Mouse (Mus musculus) small intestine, adult 2 months (tissue): Measurements from ENCODE around the gene Hebp2. TPM values are rescaled to one million over a fixed set of nuclear protein-coding genes. Genes with fewer than 3 reads are reported as not detected.

ENCODE experiments used
- H3K27ac ChIP-seq: fragments of 200-500 bp; 2 replicates; pipeline ENCODE4 v1.5.1; 2012; ENCODE audit warnings: low read depth, low read length, control low read depth, inconsistent platforms; ENCODE audit not compliant: insufficient read depth
- H3K27me3 ChIP-seq: fragments of 200-500 bp; 2 replicates; pipeline ENCODE4 v1.6.1; 2012; ENCODE audit warnings: mild to moderate bottlenecking, moderate library complexity, low read length, inconsistent platforms; ENCODE audit not compliant: control insufficient read depth, insufficient read depth
- H3K36me3 ChIP-seq: fragments of 200-500 bp; 2 replicates; pipeline ENCODE4 v1.6.1; 2012; ENCODE audit warnings: mild to moderate bottlenecking, low read length, control low read depth, inconsistent platforms; ENCODE audit not compliant: control insufficient read depth, insufficient read depth
- H3K4me1 ChIP-seq: fragments of 200-500 bp; 2 replicates; pipeline ENCODE4 v1.6.1; 2012; ENCODE audit warnings: low read length, inconsistent platforms, mixed read lengths; ENCODE audit not compliant: control insufficient read depth, insufficient read depth, insufficient read length
- H3K4me3 ChIP-seq: fragments of 200-500 bp; 2 replicates; pipeline ENCODE4 v1.5.1; 2012; ENCODE audit warnings: low read depth, mild to moderate bottlenecking, control low read depth, inconsistent platforms, low read length, moderate library complexity
- CTCF ChIP-seq: fragments of 200-500 bp; IDR thresholded peaks from 2 replicates; pipeline ENCODE4 v1.5.1; 2012; ENCODE audit warnings: low read depth, mild to moderate bottlenecking, control low read depth, inconsistent platforms, low read length, moderate library complexity, mixed read lengths; ENCODE audit not compliant: insufficient replicate concordance, insufficient read length; ENCODE audit errors: extremely low read depth
- POLR2A ChIP-seq: fragments of 200-500 bp; IDR thresholded peaks from 2 replicates; pipeline ENCODE4 v1.6.1; 2012; ENCODE audit warnings: low read depth, mild to moderate bottlenecking, control low read depth, inconsistent platforms, low read length, moderate library complexity
- WGBS: fragments of 180-500 bp; shearing (Covaris S2); methylation state at CpG from one replicate; pipeline ENCODE4 v1.1.7; 2018; 5-methylcytosine and 5-hydroxymethylcytosine counted together
- polyA plus RNA-seq: library from polyadenylated mRNA; depleted of rRNA; stranded (reverse); fragments of >200 nt; gene quantifications from 2 replicates; pipeline ENCODE4 v1.2.3, GENCODE M21; 2012; rRNA removed

Gene Hebp2
- polyA plus RNA-seq, 1 experiment: 0.23 TPM

DNA sequence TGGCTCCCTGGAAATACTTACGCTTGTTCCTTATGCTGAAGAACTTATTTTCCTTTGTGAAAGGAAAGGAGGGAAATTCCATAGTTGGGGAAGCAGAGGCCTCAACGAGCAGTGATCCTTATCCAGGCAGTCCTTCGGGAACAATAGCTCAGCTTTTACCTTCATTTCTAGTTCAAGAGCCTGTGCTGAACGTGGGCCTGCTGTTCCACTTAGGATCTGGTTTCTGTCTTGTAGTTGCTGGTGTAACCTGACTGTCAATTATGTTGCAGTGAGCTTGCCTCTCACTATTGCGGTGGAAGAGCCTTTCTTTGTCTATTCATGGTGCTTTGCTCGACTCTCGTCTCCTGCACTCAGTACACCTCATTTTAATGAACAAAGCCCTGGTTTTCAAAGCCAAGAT lies 51.6 kb downstream of the Hebp2 start:
- H3K36me3 ChIP-seq: peaks cover 18% of the 10 kb centered on the region
- no peak for TF ChIP-seq CTCF
- no peak for TF ChIP-seq POLR2A
- peaks cover 3% of the 10 kb centered on the region; the same call in 1 of the 2 replicates for H3K4me1 ChIP-seq
- H3K4me3 ChIP-seq: no peak overlapping the region
- no peak overlapping the region for H3K27ac ChIP-seq
- WGBS: 67% methylated on average over 7 of the region's 7 CpGs
- no peaks in the 10 kb centered on the region for H3K27me3 ChIP-seq

GRCm38 (mm10) chr10:18493010-18493894 lies 52.6 kb downstream of the Hebp2 start:
- Histone ChIP-seq H3K4me3 (no peak overlapping the region), H3K36me3 (peaks cover 13% of the 10 kb centered on the region), H3K27me3 (no peaks in the 10 kb centered on the region), H3K4me1 (peaks cover 3% of the 10 kb centered on the region; the same call in 1 of the 2 replicates), H3K27ac (no peak overlapping the region)
- 84% methylated on average over 11 of the region's 11 CpGs for WGBS
- TF ChIP-seq CTCF (no peak), POLR2A (no peak)

DNA sequence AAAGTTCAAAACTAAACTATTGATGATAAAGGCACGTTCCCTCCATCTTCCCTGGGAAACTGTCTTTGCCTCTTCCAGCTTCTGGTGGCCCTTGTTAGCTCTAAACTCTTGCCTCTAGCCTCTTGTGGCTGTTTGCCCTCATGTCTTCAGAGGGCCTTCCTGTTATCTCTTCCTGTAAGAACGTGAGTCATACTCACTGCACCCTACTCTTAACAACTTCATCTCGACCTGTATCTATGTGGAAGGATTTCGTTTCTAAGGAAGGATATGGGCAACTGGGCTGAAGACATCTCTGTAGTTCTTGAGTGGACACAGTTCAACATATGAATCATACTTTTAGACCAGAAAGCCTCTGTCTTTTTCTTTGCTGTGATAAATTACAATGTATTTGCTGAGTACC lies 53.9 kb downstream of the Hebp2 start:
- Histone ChIP-seq H3K4me1 (peaks cover 3% of the 10 kb centered on the region; the same call in 1 of the 2 replicates), H3K27me3 (no peaks in the 10 kb centered on the region), H3K4me3 (no peak overlapping the region), H3K27ac (no peak overlapping the region), H3K36me3 (peaks cover 10% of the 10 kb centered on the region; the same call in 1 of the 2 replicates)
- 30% methylated on average over 4 of the region's 4 CpGs for WGBS
- TF ChIP-seq POLR2A: no peak
- TF ChIP-seq CTCF: no peak

DNA sequence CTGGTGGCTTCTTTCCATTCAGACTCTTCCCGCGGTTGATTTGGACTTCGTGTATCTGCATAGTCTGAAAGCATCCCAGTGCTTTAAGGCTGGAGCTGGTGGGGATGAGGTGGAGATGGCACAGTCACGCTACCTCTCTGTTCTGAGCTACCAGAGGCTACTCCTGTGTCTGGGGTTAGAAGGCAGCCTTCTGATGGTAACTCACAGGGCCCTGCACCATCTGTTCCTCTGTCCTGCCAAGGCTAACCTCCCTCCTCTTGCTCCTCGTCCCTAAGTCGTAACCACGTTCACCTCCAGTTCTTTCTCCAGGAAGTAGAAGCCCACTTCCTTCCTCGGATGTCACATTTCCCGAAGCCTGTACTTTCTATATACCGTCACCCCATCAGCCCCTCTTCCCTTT lies 55.9 kb downstream of the Hebp2 start:
- no peaks in the 10 kb centered on the region for H3K27me3 ChIP-seq
- TF ChIP-seq POLR2A: no peak
- peaks cover 10% of the 10 kb centered on the region; the same call in 1 of the 2 replicates for H3K36me3 ChIP-seq
- no peak overlapping the region for H3K4me3 ChIP-seq
- 83% methylated on average over 10 of the region's 10 CpGs for WGBS
- H3K4me1 ChIP-seq: peaks cover 7% of the 10 kb centered on the region; the same call in 1 of the 2 replicates
- no peak overlapping the region for H3K27ac ChIP-seq

Other genes with a start within 250 kb of the Hebp2 start
- 13.4 and 44.6 TPM in 2 replicates for gene Nhsl1, start 227.1 kb downstream of the Hebp2 start, polyA plus RNA-seq
- gene Arfgef3, start 197.9 kb upstream of the Hebp2 start, polyA plus RNA-seq: 2.0 and 2.3 TPM in 2 replicates
- gene Gm4922, start 240.7 kb upstream of the Hebp2 start, polyA plus RNA-seq: not detected in 2 replicates